Mouse (Mus musculus): Measurements from ENCODE around the gene Snrnp40. TPM values are rescaled to one million over a fixed set of nuclear protein-coding genes. Genes with fewer than 3 reads are reported as not detected.
A peak's percentile ranks its signal among the peaks of the same experiment; 100 is the strongest.

The Snrnp40 gene
- 90.6 TPM for polyA plus RNA-seq (2012; fragmentation: generic; extraction: Trizol)
- long read RNA-seq, experiment 1, transcript Snrnp40-201 (10 exons, 1,584 nt) = major isoform, 93 of 103 reads
- long read RNA-seq, experiment 1, partial matches to known transcripts = 4 of 103 reads
- long read RNA-seq, experiment 1, other reads (novel, unspliced or antisense) = 6 of 103 reads
- long read RNA-seq, experiment 2, transcript Snrnp40-201 (10 exons, 1,584 nt) = major isoform, 445 of 451 reads
- long read RNA-seq, experiment 2, partial matches to known transcripts = 1 of 451 reads
- long read RNA-seq, experiment 2, other reads (novel, unspliced or antisense) = 4 of 451 reads

DNA sequence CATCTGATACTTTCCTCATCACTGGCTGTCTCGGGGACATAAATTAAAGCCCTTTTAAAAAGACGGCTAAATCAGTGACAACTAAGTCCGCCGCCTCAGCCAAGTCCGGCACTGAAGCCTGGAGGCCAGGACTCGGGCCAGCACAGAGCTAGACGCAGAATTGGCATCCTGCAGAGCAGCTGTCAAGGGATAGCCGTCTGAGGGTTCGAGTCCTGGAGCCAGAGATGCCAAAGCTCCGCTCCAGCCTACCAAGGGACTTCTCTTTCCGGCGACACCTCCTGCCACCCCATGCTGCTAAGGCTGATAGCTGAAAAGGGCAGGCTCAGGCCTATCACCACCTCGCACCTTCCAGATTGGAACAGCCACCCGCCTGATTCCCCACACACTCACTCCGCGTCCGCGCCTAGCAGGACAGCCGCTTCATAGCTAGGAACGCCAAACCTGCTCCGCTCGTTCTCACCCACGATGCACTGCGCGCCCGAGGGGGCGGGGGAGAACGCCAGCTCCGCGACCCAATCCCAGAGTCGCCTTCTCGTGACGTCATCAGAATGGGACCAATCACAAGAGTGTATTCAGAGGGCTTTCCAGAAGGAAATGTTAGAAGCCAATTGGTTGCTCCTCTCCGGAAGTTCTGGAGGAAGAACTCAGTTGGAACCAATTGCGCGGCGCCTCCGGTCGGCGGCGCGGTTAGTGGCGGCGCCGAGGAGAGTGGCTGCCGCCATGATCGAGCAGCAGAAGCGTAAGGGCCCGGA is at the start of gene Snrnp40, which contains the start of gene Zcchc17:
Snrnp40 (plus strand) TSS at position 647 of the 752 bp plus-strand sequence.
Zcchc17 (minus strand) TSS at position 458 of the 752 bp plus-strand sequence.
- peaks cover 92% of the 10 kb centered on the region for H3K79me2 ChIP-seq (ENCODE audit: control insufficient read depth, insufficient read depth)
- no peaks in the 10 kb centered on the region for H3K27me3 ChIP-seq (ENCODE audit: control insufficient read depth, insufficient read depth, insufficient read length)
- peaks cover 63% of the 10 kb centered on the region for H3K79me3 ChIP-seq (ENCODE audit: low read depth)
- peaks cover 27% of the 10 kb centered on the region for H3K36me3 ChIP-seq (ENCODE audit: control insufficient read depth, insufficient read depth)
- no peak for TF ChIP-seq FOSL1 (IDR thresholded peaks at IDR 0.05; ENCODE audit: insufficient read depth, low read length, poor library complexity, severe bottlenecking)
- TF ChIP-seq MAX (IDR thresholded peaks at IDR 0.05) = peak; percentile 13
- H3K4me3 ChIP-seq (ENCODE audit: insufficient read depth, poor library complexity, severe bottlenecking) = peak within 1 kb of the TSS; percentile 97
- peak within 1 kb of the TSS; percentile 93 for H3ac ChIP-seq (ENCODE audit: control insufficient read depth, insufficient read length, low read depth)

DNA sequence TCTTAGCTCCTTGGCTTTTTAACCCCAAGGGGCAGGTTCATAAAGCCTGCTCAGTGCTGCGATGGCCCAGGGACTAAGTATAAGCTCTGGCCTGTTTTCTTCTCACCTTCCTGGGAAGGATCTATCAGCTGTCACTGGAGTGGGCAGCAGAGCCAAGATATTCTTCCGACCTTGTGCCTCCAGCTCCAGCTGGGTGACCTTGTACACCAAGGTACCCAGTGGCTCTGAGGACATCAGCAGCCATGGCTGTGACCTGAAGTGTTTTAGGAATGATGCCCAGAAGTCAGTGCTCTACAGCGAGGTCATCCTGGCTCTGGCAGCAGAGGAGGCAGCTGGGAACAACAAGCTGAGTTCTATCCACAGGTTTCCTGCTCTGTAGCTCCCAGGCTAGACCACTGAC is 47.4 kb upstream of the Snrnp40 start:
- Histone ChIP-seq H3K27me3 (ENCODE audit: control insufficient read depth, insufficient read depth, insufficient read length) (no peaks in the 10 kb centered on the region), H3K79me3 (ENCODE audit: low read depth) (no peaks in the 10 kb centered on the region), H3ac (ENCODE audit: control insufficient read depth, insufficient read length, low read depth) (no peak overlapping the region), H3K79me2 (ENCODE audit: control insufficient read depth, insufficient read depth) (no peaks in the 10 kb centered on the region), H3K36me3 (ENCODE audit: control insufficient read depth, insufficient read depth) (peaks cover 7% of the 10 kb centered on the region), H3K4me3 (ENCODE audit: insufficient read depth, poor library complexity, severe bottlenecking) (no peak overlapping the region)
- TF ChIP-seq USF1 (IDR thresholded peaks at IDR 0.05; ENCODE audit: low read depth) = no peak
- TF ChIP-seq MYOG (IDR thresholded peaks at IDR 0.05; ENCODE audit: control insufficient read depth, extremely low read depth, insufficient read length) = no peak
- TF ChIP-seq CEBPB (IDR thresholded peaks at IDR 0.05; ENCODE audit: low read depth) = no peak
- no peak for TF ChIP-seq MYOD1 (IDR thresholded peaks at IDR 0.05; ENCODE audit: control insufficient read depth, insufficient read length, low read depth)
- no peak for TF ChIP-seq MAX (IDR thresholded peaks at IDR 0.05)
- no peak for TF ChIP-seq FOSL1 (IDR thresholded peaks at IDR 0.05; ENCODE audit: insufficient read depth, low read length, poor library complexity, severe bottlenecking)

DNA sequence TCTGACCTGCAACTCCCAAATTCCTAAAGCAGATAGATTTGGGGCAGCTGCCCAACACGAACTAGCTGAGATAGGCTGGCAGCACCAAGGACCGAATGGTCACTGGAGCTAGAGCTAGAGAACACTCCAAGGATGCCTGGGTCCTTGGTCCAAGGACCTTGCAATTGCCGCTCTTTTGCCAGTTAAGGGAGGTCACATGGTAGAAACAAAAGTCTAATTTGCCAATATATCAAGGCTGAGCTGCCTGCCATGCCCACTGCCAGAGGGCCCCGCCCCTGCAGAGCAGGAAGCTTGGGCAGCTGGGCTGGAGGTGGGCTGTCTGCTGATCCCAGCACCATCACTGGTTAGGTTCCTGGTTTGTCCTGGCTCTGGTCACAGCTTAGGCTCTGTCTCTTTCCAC is 46.4 kb upstream of the Snrnp40 start:
- no peaks in the 10 kb centered on the region for H3K27me3 ChIP-seq (ENCODE audit: control insufficient read depth, insufficient read depth, insufficient read length)

DNA sequence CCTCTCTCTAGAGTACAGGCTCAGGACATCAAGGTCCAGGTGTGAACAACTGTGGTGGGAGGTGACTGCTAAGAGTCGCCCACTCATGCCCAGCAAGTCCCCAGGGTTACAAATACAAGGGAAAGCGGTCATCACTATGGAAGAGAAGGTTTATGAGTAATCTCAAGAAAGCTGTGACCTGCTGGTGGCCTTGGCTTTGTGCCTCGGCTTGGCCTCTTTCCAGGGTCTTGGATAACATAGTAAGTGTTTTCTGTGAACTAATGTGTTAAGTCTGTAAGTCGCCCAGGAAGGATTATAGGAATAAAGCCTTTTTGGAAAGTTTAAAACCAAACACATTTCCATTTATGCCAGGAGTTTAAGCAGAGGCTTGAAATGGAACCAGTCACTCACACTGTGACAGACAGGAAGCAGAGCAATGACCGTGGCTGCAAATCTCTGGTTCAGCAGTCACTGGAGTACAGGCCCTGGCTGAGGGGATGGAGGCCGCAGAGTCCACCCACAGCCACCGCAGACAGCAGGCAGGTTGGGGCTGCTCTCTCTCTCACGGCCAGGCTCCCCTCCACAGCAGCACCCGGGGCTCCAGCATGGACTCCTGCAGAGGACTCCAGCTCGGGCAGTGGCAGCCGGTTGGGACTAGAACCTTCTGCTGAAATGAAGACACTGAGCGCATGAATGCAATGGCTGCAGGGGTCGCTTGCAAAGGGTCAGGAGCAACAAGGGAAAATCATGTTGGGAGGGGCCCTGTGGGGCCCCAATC is 44.0 kb upstream of the Snrnp40 start:
- H3K4me3 ChIP-seq (ENCODE audit: insufficient read depth, poor library complexity, severe bottlenecking) = no peak overlapping the region
- H3K36me3 ChIP-seq (ENCODE audit: control insufficient read depth, insufficient read depth) = peaks cover 7% of the 10 kb centered on the region
- no peaks in the 10 kb centered on the region for H3K79me2 ChIP-seq (ENCODE audit: control insufficient read depth, insufficient read depth)
- no peaks in the 10 kb centered on the region for H3K79me3 ChIP-seq (ENCODE audit: low read depth)
- TF ChIP-seq MAX (IDR thresholded peaks at IDR 0.05) = no peak
- TF ChIP-seq CEBPB (IDR thresholded peaks at IDR 0.05; ENCODE audit: low read depth) = no peak
- TF ChIP-seq FOSL1 (IDR thresholded peaks at IDR 0.05; ENCODE audit: insufficient read depth, low read length, poor library complexity, severe bottlenecking) = no peak
- TF ChIP-seq CTCF (IDR thresholded peaks at IDR 0.05; ENCODE audit: control insufficient read depth, insufficient read depth, insufficient read length) = no peak
- TF ChIP-seq USF1 (IDR thresholded peaks at IDR 0.05; ENCODE audit: low read depth) = no peak
- no peak for TF ChIP-seq MYOD1 (IDR thresholded peaks at IDR 0.05; ENCODE audit: control insufficient read depth, insufficient read length, low read depth)
- TF ChIP-seq MYOG (IDR thresholded peaks at IDR 0.05; ENCODE audit: control insufficient read depth, extremely low read depth, insufficient read length) = no peak
- H3ac ChIP-seq (ENCODE audit: control insufficient read depth, insufficient read length, low read depth) = no peak overlapping the region
- no peaks in the 10 kb centered on the region for H3K27me3 ChIP-seq (ENCODE audit: control insufficient read depth, insufficient read depth, insufficient read length)

More for the DNA sequence above, 46.4 kb upstream of the Snrnp40 start:
- TF ChIP-seq FOSL1 (IDR thresholded peaks at IDR 0.05; ENCODE audit: insufficient read depth, low read length, poor library complexity, severe bottlenecking) = no peak
- no peaks in the 10 kb centered on the region for H3K79me3 ChIP-seq (ENCODE audit: low read depth)
- H3K79me2 ChIP-seq (ENCODE audit: control insufficient read depth, insufficient read depth) = no peaks in the 10 kb centered on the region
- H3ac ChIP-seq (ENCODE audit: control insufficient read depth, insufficient read length, low read depth) = no peak overlapping the region
- H3K36me3 ChIP-seq (ENCODE audit: control insufficient read depth, insufficient read depth) = peaks cover 7% of the 10 kb centered on the region
- no peak overlapping the region for H3K4me3 ChIP-seq (ENCODE audit: insufficient read depth, poor library complexity, severe bottlenecking)

DNA sequence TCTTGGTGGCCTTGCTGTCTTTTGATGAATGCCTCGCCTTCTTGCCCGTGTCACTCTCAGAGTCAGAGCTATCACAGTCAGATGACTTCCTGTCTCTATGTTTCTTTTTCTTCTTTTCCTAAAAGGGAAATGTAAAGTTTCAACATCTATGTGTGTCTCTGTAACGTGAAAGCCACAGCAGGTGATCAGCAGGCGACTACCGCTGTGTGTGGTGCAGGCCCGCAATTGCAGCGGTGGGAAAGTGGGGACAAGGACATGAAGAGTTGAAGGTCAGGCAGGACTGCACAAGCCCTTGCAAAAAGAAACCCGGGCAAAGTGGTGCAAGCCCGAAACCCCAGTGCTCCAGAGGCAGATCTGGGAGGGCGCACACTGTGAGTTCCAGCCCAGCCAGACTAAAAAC is 43.2 kb upstream of the Snrnp40 start:
- TF ChIP-seq MYOG (IDR thresholded peaks at IDR 0.05; ENCODE audit: control insufficient read depth, extremely low read depth, insufficient read length) (no peak), CTCF (IDR thresholded peaks at IDR 0.05; ENCODE audit: control insufficient read depth, insufficient read depth, insufficient read length) (no peak), CEBPB (IDR thresholded peaks at IDR 0.05; ENCODE audit: low read depth) (no peak), MYOD1 (IDR thresholded peaks at IDR 0.05; ENCODE audit: control insufficient read depth, insufficient read length, low read depth) (no peak), MAX (IDR thresholded peaks at IDR 0.05) (no peak), FOSL1 (IDR thresholded peaks at IDR 0.05; ENCODE audit: insufficient read depth, low read length, poor library complexity, severe bottlenecking) (no peak), USF1 (IDR thresholded peaks at IDR 0.05; ENCODE audit: low read depth) (no peak)
- no peak overlapping the region for H3K4me3 ChIP-seq (ENCODE audit: insufficient read depth, poor library complexity, severe bottlenecking)
- H3ac ChIP-seq (ENCODE audit: control insufficient read depth, insufficient read length, low read depth) = no peak overlapping the region
- H3K79me3 ChIP-seq (ENCODE audit: low read depth) = no peaks in the 10 kb centered on the region
- H3K36me3 ChIP-seq (ENCODE audit: control insufficient read depth, insufficient read depth) = peaks cover 10% of the 10 kb centered on the region
- H3K27me3 ChIP-seq (ENCODE audit: control insufficient read depth, insufficient read depth, insufficient read length) = no peaks in the 10 kb centered on the region
- no peaks in the 10 kb centered on the region for H3K79me2 ChIP-seq (ENCODE audit: control insufficient read depth, insufficient read depth)
